Mouse (Mus musculus) heart, adult 9 months (tissue): ENCODE results near the gene Slc5a8.

Experiments
- DNase-seq, 2 experiments: peaks; one replicate each; pipeline ENCODE4 v3.0.0; 2022; ENCODE audit warnings: low spot score in 2 of 2

Slc5a8 gene

GRCm38 (mm10) chr10:88885632-88886090 is at the start of gene Slc5a8:
Gene Slc5a8, plus strand, starts transcription at chr10:88885992.
- no peak for DNase-seq

- DNase-seq, result no peak
Observed at GRCm38 (mm10) chr10:88848876-88849476, 36.8 kb upstream of the Slc5a8 start.

GRCm38 (mm10) chr10:88849976-88850375 is 35.8 kb upstream of the Slc5a8 start:
- DNase-seq, result no peak

- DNase-seq, result no peak
Observed at GRCm38 (mm10) chr10:88853326-88853725, 32.5 kb upstream of the Slc5a8 start.

- DNase-seq, result no peak
Observed at GRCm38 (mm10) chr10:88860911-88861310, 24.9 kb upstream of the Slc5a8 start.

GRCm38 (mm10) chr10:88861416-88861815 is 24.4 kb upstream of the Slc5a8 start:
- no peak for DNase-seq

GRCm38 (mm10) chr10:88862293-88862692 is 23.5 kb upstream of the Slc5a8 start:
- DNase-seq, result no peak

- DNase-seq, result no peak
Observed at GRCm38 (mm10) chr10:88866017-88866416, 19.8 kb upstream of the Slc5a8 start.

GRCm38 (mm10) chr10:88874870-88875269 is 10.9 kb upstream of the Slc5a8 start:
- DNase-seq, result no peak

- no peak for DNase-seq
Observed at GRCm38 (mm10) chr10:88877421-88877820, 8.4 kb upstream of the Slc5a8 start.

- no peak for DNase-seq
Observed at GRCm38 (mm10) chr10:88883721-88884120, 2.1 kb upstream of the Slc5a8 start.

- DNase-seq, result no peak
Observed at GRCm38 (mm10) chr10:88884836-88885235, 956 bp upstream of the Slc5a8 start.

- no peak for DNase-seq
Observed at GRCm38 (mm10) chr10:88886114-88886513, 322 bp downstream of the Slc5a8 start.

- no peak for DNase-seq
Observed at GRCm38 (mm10) chr10:88888376-88888775, 2.6 kb downstream of the Slc5a8 start.

GRCm38 (mm10) chr10:88891410-88891809 is 5.6 kb downstream of the Slc5a8 start:
- no peak for DNase-seq

- DNase-seq, result no peak
Observed at GRCm38 (mm10) chr10:88892560-88893087, 6.8 kb downstream of the Slc5a8 start.

- DNase-seq, result no peak
Observed at GRCm38 (mm10) chr10:88897032-88897431, 11.2 kb downstream of the Slc5a8 start.

GRCm38 (mm10) chr10:88949649-88950296 is 64.0 kb downstream of the Slc5a8 start:
- no peak for DNase-seq

GRCm38 (mm10) chr10:88950297-88950653 is 64.5 kb downstream of the Slc5a8 start:
- DNase-seq, result no peak

GRCm38 (mm10) chr10:88960791-88961190 is 75.0 kb downstream of the Slc5a8 start:
- DNase-seq, result no peak

- DNase-seq, result peak in 1 of 2 experiments; percentile 27
Observed at GRCm38 (mm10) chr10:88968586-88968985, 82.8 kb downstream of the Slc5a8 start.

- peak; percentile 53 to 63 for DNase-seq
Observed at GRCm38 (mm10) chr10:88970951-88971725, 85.3 kb downstream of the Slc5a8 start.

- no peak for DNase-seq
Observed at GRCm38 (mm10) chr10:88978932-88979331, 93.1 kb downstream of the Slc5a8 start.
